Mouse (Mus musculus) lung, postnatal 0 days (tissue): ENCODE data around the gene B2m. TPM values are rescaled to one million over a fixed set of nuclear protein-coding genes. Genes with fewer than 3 reads are reported as not detected.

ENCODE experiments used
- ATAC-seq: fragments of 200-750 bp; cut with Nextera tagmentation; 2 replicates; pipeline ENCODE4 v1.8.0; 2017; ENCODE audit warnings: moderate library complexity
- DNase-seq: peaks from one replicate; pipeline ENCODE4 v3.0.0-alpha.2; 2016; ENCODE audit warnings: low spot score
- H3K27ac ChIP-seq: fragments of 300-500 bp; sonication (generic); 2 replicates; pipeline ENCODE4 v1.5.1; 2014; ENCODE audit warnings: antibody characterized with exemption, mild to moderate bottlenecking, low read length, mixed read lengths
- H3K27me3 ChIP-seq: fragments of 300-500 bp; sonication (generic); replicated peaks from 2 replicates; pipeline ENCODE4 v1.6.1; 2014; ENCODE audit warnings: low read length, mixed read lengths; ENCODE audit not compliant: insufficient read depth
- H3K36me3 ChIP-seq: fragments of 300-500 bp; sonication (generic); 2 replicates; pipeline ENCODE4 v1.6.1; 2014; ENCODE audit warnings: low read length, mixed read lengths; ENCODE audit not compliant: insufficient read depth
- H3K4me1 ChIP-seq: fragments of 300-500 bp; sonication (generic); 2 replicates; pipeline ENCODE4 v1.6.1; 2014; ENCODE audit warnings: antibody characterized with exemption, low read depth, low read length, mixed read lengths; ENCODE audit not compliant: insufficient read depth
- H3K4me2 ChIP-seq: fragments of 300-500 bp; sonication (generic); replicated peaks from 2 replicates; pipeline ENCODE4 v1.6.1; 2014; ENCODE audit warnings: low read depth, mild to moderate bottlenecking, low read length, moderate library complexity, mixed read lengths
- H3K4me3 ChIP-seq: fragments of 300-500 bp; sonication (generic); 2 replicates; pipeline ENCODE4 v1.5.1; 2014; ENCODE audit warnings: low read depth, low read length
- H3K9ac ChIP-seq: fragments of 300-500 bp; sonication (generic); replicated peaks from 2 replicates; pipeline ENCODE4 v1.6.1; 2014; ENCODE audit warnings: low read depth, mild to moderate bottlenecking
- H3K9me3 ChIP-seq: fragments of 300-500 bp; sonication (generic); 2 replicates; pipeline ENCODE4 v1.6.1; 2016; ENCODE audit warnings: low read length, mixed read lengths
- CTCF ChIP-seq: IDR thresholded peaks from 2 replicates; pipeline ENCODE4 v1.5.1; 2016; ENCODE audit warnings: antibody characterized with exemption, mild to moderate bottlenecking
- EP300 ChIP-seq: IDR thresholded peaks from 2 replicates; pipeline ENCODE4 v1.6.1; 2016; ENCODE audit warnings: antibody characterized with exemption, mild to moderate bottlenecking, control low read depth
- WGBS: fragments of 180-500 bp; shearing (Covaris S2); extraction: QIAGEN DNeasy Blood & Tissue Kit; methylation state at CpG from one replicate; pipeline ENCODE4 v1.1.7; 2014; 5-methylcytosine and 5-hydroxymethylcytosine counted together
- polyA plus RNA-seq: library from polyadenylated mRNA; unstranded; fragments of >200 nt; fragmentation: Nextera tagmentation; extraction: Ambion mirVana; gene quantifications from 2 replicates; pipeline ENCODE4 v1.2.1, GENCODE M21; 2015

Gene B2m
- polyA plus RNA-seq, 1 experiment from 2014 or later = 745 TPM

- H3K4me2 ChIP-seq = no peak overlapping the region; the same call in 1 of the 2 replicates
- H3K27ac ChIP-seq = peak overlapping the region; percentile 63
- ATAC-seq = no peak
These were observed 799 bp upstream of the B2m start for GRCm38 (mm10) chr2:122146687-122147086.

GRCm38 (mm10) chr2:122148242-122148917 lies 894 bp downstream of the B2m start:
- DNase-seq = peak; percentile 78
- Histone ChIP-seq H3K9ac (peak overlapping the region; percentile 73), H3K36me3 (no peaks in the 10 kb centered on the region; the same call in 1 of the 2 replicates), H3K9me3 (no peaks in the 10 kb centered on the region), H3K4me1 (no peaks in the 10 kb centered on the region; the same call in 1 of the 2 replicates), H3K4me3 (peak overlapping the region; percentile 79), H3K4me2 (peak overlapping the region; percentile 74), H3K27me3 (no peaks in the 10 kb centered on the region), H3K27ac (peak overlapping the region; percentile 87)
- TF ChIP-seq EP300 (no peak), CTCF (no peak)
- ATAC-seq = 0 out of 2 replicates have a peak, but pooled peaks have one; percentile 11
- WGBS = 10% methylated on average over 18 of the region's 18 CpGs

More at GRCm38 (mm10) chr2:122146687-122147086, 799 bp upstream of the B2m start:
- H3K4me3 ChIP-seq = no peak overlapping the region
- no peak overlapping the region for H3K9ac ChIP-seq
- no peaks in the 10 kb centered on the region; the same call in 1 of the 2 replicates for H3K4me1 ChIP-seq
- H3K36me3 ChIP-seq = no peaks in the 10 kb centered on the region; the same call in 1 of the 2 replicates
- no peaks in the 10 kb centered on the region for H3K27me3 ChIP-seq
- no peaks in the 10 kb centered on the region for H3K9me3 ChIP-seq
- WGBS = 70% methylated on average over 6 of the region's 6 CpGs
- no peak for DNase-seq
- TF ChIP-seq EP300 = no peak
- no peak for TF ChIP-seq CTCF

DNA sequence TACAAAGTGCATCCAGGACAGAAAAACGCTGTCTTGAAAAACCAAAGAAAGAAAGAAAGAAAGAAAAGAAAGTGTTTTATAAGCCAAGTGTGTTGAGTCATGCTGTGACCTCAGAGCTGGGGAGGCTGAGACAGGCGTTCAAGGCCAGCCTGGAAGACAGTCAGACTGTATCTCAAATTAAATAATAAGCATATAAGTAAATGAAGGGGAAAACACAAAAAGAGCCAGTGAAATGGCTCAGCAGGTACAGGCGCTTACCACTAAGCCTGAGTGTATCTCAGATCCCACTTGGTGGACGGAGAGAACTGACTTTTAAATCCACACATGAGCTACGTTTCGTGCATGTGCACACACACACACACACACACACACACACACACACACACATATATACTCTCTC lies 1.8 kb downstream of the B2m start:
- TF ChIP-seq CTCF = no peak
- TF ChIP-seq EP300 = no peak
- Histone ChIP-seq H3K4me1 (no peaks in the 10 kb centered on the region; the same call in 1 of the 2 replicates), H3K27ac (no peak overlapping the region), H3K4me2 (peak overlapping the region; percentile 74), H3K36me3 (no peaks in the 10 kb centered on the region; the same call in 1 of the 2 replicates), H3K4me3 (no peak overlapping the region), H3K27me3 (no peaks in the 10 kb centered on the region), H3K9ac (no peak overlapping the region), H3K9me3 (no peaks in the 10 kb centered on the region)
- no peak for DNase-seq
- ATAC-seq = no peak
- WGBS = 92% methylated on average over 6 of the region's 6 CpGs

DNA sequence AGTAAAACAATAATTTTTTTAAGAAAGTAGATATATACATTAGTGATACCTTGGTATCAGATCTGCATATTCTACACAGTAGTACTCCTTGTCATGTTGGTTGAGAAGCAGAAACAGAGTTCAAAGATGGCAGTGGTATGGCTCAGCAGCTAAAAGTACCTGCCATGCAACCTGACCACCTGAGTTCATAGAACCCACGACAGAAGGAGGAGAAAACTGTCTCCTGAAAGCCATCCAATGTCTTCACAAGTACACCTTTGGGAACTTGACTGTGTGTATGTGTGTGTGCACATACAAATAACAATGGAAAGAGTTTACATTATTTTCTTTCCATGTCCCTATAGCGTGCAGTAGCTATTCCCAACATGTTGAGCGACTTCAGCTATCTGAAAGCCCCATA lies 2.2 kb downstream of the B2m start:
- TF ChIP-seq EP300 (no peak), CTCF (no peak)
- no peaks in the 10 kb centered on the region for H3K27me3 ChIP-seq
- H3K9ac ChIP-seq = no peak overlapping the region
- ATAC-seq = no peak
- no peaks in the 10 kb centered on the region for H3K9me3 ChIP-seq
- H3K4me1 ChIP-seq = no peaks in the 10 kb centered on the region; the same call in 1 of the 2 replicates
- no peaks in the 10 kb centered on the region; the same call in 1 of the 2 replicates for H3K36me3 ChIP-seq
- no peak overlapping the region for H3K4me3 ChIP-seq
- no peak for DNase-seq
- no peak overlapping the region for H3K4me2 ChIP-seq
- 81% methylated on average over 3 of the region's 3 CpGs for WGBS
- no peak overlapping the region for H3K27ac ChIP-seq

DNA sequence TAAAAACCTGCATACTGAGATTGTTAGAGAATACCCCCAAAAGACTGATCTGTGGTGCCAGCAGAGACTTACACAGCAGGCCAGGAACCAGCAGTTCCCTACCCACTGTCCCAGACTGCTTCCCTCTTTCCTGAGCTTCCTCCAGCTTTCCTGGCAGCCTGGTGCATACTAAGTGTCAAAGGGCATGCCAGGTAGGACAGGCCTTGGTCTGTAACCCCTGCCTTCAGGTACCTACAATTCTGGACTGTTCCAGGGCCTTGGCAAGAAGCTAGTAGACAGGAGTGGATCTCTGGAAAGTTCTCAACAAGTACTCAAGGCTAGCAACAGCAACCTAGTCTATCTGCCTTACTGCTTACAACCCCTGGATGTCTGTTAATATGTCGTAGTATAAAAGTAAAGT lies 3.7 kb downstream of the B2m start:
- H3K9me3 ChIP-seq = no peaks in the 10 kb centered on the region
- DNase-seq (no peak), ATAC-seq (no peak)
- H3K4me3 ChIP-seq = no peak overlapping the region
- H3K4me1 ChIP-seq = no peaks in the 10 kb centered on the region; the same call in 1 of the 2 replicates
- H3K4me2 ChIP-seq = no peak overlapping the region
- H3K27me3 ChIP-seq = no peaks in the 10 kb centered on the region
- no peak overlapping the region for H3K27ac ChIP-seq
- H3K36me3 ChIP-seq = peaks cover 3% of the 10 kb centered on the region; the same call in 1 of the 2 replicates
- 94% methylated on average over 1 of the region's 1 CpGs for WGBS
- no peak for TF ChIP-seq CTCF
- TF ChIP-seq EP300 = no peak
- no peak overlapping the region for H3K9ac ChIP-seq

- H3K9ac ChIP-seq = no peak overlapping the region
- no peaks in the 10 kb centered on the region; the same call in 1 of the 2 replicates for H3K4me1 ChIP-seq
- H3K9me3 ChIP-seq = no peaks in the 10 kb centered on the region
- H3K36me3 ChIP-seq = peaks cover 3% of the 10 kb centered on the region; the same call in 1 of the 2 replicates
- ATAC-seq (no peak), DNase-seq (no peak)
- H3K27ac ChIP-seq = no peak overlapping the region
- no peak overlapping the region for H3K4me3 ChIP-seq
- H3K4me2 ChIP-seq = no peak overlapping the region
- TF ChIP-seq CTCF (no peak), EP300 (no peak)
- WGBS = 85% methylated on average over 3 of the region's 3 CpGs
- no peaks in the 10 kb centered on the region for H3K27me3 ChIP-seq
These were observed 5.4 kb downstream of the B2m start for GRCm38 (mm10) chr2:122152850-122153249.
